Mouse (Mus musculus): ENCODE results near the gene Srpk1.

Srpk1 gene

DNA sequence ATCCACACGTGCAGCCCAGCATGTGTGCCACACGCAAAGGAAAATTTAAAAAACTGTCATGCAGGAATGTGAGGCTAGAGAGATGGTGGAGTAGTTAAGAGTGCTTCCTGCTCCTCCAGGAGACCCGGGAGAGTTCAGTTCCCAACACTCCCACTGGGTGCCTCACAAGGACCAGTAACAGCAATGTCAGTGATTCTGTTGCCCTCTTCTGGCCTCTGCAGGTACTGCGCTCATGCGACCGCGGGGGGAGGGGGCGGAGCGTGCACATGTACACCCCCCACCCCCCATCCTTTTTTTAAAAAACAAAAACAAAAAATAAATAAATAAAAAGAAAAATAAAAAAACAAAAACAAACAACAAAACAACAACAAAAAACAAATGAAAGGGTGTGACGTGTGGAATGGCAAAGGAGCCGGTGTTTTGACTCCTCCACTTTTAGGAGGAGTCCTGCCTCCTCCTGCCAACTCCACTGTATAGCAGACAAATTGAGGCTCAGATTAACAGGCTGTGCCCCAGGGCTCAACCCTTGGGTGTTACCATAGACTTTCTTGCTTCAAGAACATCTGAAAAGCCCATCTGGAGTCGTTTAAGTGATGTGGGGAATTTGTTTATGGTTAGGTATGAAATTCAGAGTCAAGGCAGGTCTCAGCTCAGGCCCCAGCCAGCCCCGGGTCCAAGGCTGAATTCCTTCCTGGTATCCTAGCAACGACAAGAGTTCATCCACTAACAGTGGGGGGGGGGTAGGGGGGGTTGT, 69.3 kb downstream of the Srpk1 start:
- DNase-seq: peak; percentile 28

DNA sequence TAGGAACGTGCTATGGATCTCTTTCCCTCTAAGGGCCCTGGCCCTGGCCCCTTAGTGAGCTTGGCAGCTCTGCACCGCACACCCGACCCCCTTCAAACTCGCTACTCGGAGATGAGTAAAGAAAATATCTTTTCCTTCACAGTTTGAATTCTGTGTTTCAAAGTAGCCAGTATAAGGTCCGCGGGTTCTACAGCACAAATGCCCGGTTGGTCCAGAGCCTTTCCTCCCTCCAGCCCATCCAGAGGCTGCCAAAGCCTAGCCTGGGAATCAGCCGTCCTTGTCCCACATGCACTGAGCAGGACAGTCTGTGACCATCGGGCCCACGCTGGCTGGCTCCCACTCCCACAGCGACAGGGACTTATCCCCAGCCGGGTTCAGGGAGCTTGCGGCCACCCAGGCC, 73.4 kb downstream of the Srpk1 start, which contains the start of gene Clpsl2:
Gene Clpsl2, plus strand, starts transcription at position 301 of the 400 bp plus-strand sequence.
- no peak for DNase-seq

DNA sequence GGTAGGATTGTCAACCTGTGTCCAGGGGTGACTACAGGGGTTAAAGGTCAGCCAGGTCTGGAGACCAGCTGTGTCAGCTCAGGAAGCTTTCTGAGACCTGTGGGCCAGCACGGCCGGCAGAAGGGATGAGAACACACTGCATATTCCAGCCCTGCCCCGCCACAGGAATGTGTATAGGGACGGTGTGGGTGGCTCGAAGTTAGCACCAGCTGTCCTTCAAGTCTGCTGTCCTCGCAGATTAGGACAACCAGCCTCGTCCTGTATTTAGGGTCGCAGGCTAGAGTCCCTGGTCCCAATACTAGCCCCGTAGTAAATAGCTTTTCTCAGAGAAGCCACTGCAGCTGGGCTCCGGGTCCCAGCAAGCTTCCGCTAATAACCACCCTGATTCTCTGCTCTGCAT, 74.0 kb downstream of the Srpk1 start:
- no peak for DNase-seq

DNA sequence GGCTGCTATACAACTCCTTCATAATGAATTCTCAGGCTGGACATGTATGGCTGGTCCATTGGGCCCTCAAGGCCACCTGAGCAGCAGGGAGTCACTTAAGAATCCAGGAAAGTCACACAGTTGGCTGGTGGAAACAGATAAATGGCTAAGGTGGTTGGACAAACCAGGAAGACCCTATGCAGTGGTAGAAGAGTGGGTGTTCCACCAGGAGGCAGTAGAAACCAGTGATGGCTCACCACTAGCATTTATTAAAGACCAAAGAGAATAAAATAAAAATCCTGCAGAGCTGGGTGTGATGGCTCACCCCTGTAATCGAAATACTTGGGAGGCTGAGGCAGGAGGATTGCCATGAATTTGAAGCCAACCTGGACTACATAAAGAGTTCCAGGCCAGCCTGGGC, 75.6 kb downstream of the Srpk1 start:
- DNase-seq: no peak

DNA sequence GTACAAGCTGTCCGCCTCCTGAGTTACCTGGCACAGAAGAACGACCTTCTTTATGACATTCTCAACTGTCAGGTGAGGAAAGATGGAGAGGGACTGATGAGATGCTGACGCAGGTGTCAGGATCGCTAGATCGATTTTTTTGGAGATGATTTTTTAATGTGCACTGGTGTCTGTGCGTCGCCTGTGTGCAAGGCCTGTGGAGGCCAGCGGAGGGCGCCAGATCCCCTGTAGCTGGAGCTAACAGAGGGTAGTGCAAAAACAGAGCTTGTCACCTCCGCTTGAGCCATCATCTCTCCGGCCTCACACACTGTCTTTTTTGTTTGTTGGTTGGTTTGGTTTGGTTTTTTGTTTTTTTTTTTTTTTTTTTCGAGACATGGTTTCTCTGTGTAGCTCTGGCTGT, 84.6 kb downstream of the Srpk1 start:
- DNase-seq: no peak
